Mouse (Mus musculus) CH12.LX (cell line): ENCODE measurements around the gene Prps1.

Experiments
- BHLHE40 ChIP-seq: IDR thresholded peaks from 2 replicates; pipeline ENCODE4 v1.6.1; 2011; ENCODE audit warnings: mild to moderate bottlenecking, low read depth, low read length, improper control_type of control experiment
- CHD2 ChIP-seq: IDR thresholded peaks from 2 replicates; pipeline ENCODE4 v1.6.1; 2011; ENCODE audit warnings: low read length, improper control_type of control experiment
- CTCF ChIP-seq, 2 experiments: IDR thresholded peaks in 1 of 2; conservative IDR thresholded peaks in 1 of 2; 2 replicates each; pipeline ENCODE4 v1.5.1; 2011 to 2012; ENCODE audit warnings: low read depth in 2 of 2, low read length in 2 of 2, improper control_type of control experiment in 1 of 2, inconsistent platforms in 1 of 2, mild to moderate bottlenecking in 1 of 2, moderate library complexity in 1 of 2
- E2F4 ChIP-seq: IDR thresholded peaks from 2 replicates; pipeline ENCODE4 v1.6.1; 2011; ENCODE audit warnings: low read depth, low read length, improper control_type of control experiment; ENCODE audit not compliant: insufficient replicate concordance
- HCFC1 ChIP-seq: IDR thresholded peaks from 2 replicates; pipeline ENCODE4 v1.6.1; 2012; ENCODE audit warnings: low read depth, mild to moderate bottlenecking, inconsistent platforms, low read length, improper control_type of control experiment
- IRF4 ChIP-seq: IDR thresholded peaks from 2 replicates; pipeline ENCODE4 v1.6.1; 2014; ENCODE audit warnings: low read depth, mild to moderate bottlenecking, inconsistent platforms, low read length, improper control_type of control experiment
- KAT2A ChIP-seq: IDR thresholded peaks from 2 replicates; pipeline ENCODE4 v1.6.1; 2012; ENCODE audit warnings: low read length, improper control_type of control experiment, inconsistent platforms; ENCODE audit not compliant: insufficient replicate concordance
- RAD21 ChIP-seq: IDR thresholded peaks from 2 replicates; pipeline ENCODE4 v1.6.1; 2011; ENCODE audit warnings: low read depth, mild to moderate bottlenecking, low read length, improper control_type of control experiment, moderate library complexity
- TCF12 ChIP-seq: IDR thresholded peaks from 2 replicates; pipeline ENCODE4 v1.6.1; 2014; ENCODE audit warnings: low read depth, mild to moderate bottlenecking, inconsistent platforms, low read length, improper control_type of control experiment

DNA sequence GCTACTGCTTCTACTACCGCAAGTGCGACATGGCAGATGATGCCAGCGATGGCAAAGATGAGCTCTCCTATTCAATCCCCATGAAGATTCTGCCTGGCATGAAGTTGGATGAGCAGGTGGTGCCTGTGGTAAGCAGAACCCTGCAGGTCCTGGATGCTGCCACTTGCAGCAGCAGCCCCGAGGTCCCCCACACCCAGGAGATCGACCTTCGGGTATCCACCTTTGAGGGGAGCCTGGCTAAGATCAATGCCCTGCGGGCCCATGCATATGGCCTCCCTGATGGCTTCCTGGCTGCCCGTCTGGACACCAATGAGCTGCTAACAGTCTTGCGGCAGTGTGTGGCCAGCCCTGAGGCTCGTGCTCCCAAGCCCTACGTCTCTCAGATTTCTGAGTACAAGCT, 23.6 kb upstream of the Prps1 start:
- no peak for TF ChIP-seq TCF12
- no peak for TF ChIP-seq KAT2A
- TF ChIP-seq CTCF (conservative IDR thresholded peaks at IDR 0.05 in 1 of 2, IDR thresholded peaks at IDR 0.05 in 1 of 2; ENCODE audit: low read depth in 2 of 2, low read length in 2 of 2): no peak
- TF ChIP-seq BHLHE40: no peak
- TF ChIP-seq CHD2: no peak
- TF ChIP-seq RAD21: no peak
- TF ChIP-seq E2F4: no peak
- no peak for TF ChIP-seq IRF4
- no peak for TF ChIP-seq HCFC1
